Comparison of ENCODE assay signal across 8 mouse cellular contexts in genomic region chr4:41502986-41503412, GRCm38 (mm10). TPM values are rescaled to one million over a fixed set of nuclear protein-coding genes. Genes with fewer than 3 reads are reported as not detected.
DNase-seq lines count a peak whose midpoint lies in the region; ATAC-seq lines count a peak whose summit lies in the region.

AI464131 (minus strand) TSS chr4:41503076.

- under 1% methylated on average over 18 of the region's 18 CpGs for WGBS in intestine, embryonic 15.5 days

- intact Hi-C loops in gastrocnemius, postnatal 36 days (cut with DNase I), result no loop called here
- intact Hi-C loops in left cerebral cortex, postnatal 14 days (cut with DNase I), result no loop called here

- H3K4me2 ChIP-seq in intestine, embryonic 15.5 days (replicated peaks), result peak within 1 kb of the TSS; percentile 82

- peak within 1 kb of the TSS; percentile 48 for H3K4me3 ChIP-seq in intestine, embryonic 15.5 days (replicated peaks)

- H3K27me3 ChIP-seq in intestine, embryonic 15.5 days (replicated peaks), result peaks cover 25% of the 10 kb centered on the region

- no peaks in the 10 kb centered on the region for H3K36me3 ChIP-seq in intestine, embryonic 15.5 days

- peak; percentile 95 for ATAC-seq in intestine, embryonic 15.5 days

- H3K9me3 ChIP-seq in intestine, embryonic 15.5 days, result no peaks in the 10 kb centered on the region

- peak within 1 kb of the TSS; percentile 50 for H3K9ac ChIP-seq in intestine, embryonic 15.5 days

- DNase-seq in adrenal gland, adult 2 months, result peak; percentile 100
- DNase-seq in embryo, embryonic 11.5 days (ENCODE audit: low read depth, low spot score), result peak; percentile 91
- DNase-seq in gastrocnemius, postnatal 36 days, result peak; percentile 96 to 99
- DNase-seq in left cerebral cortex, postnatal 14 days (ENCODE audit: low spot score in 2 of 2), result peak; percentile 94
- peak; percentile 94 for DNase-seq in mesoderm, embryonic 11.5 days (ENCODE audit: low read depth, low spot score)
- peak; percentile 91 to 93 for DNase-seq in right cerebral cortex, postnatal 36 days (ENCODE audit: low spot score in 2 of 2)
- DNase-seq in urinary bladder, postnatal 4 days (ENCODE audit: low spot score in 2 of 2), result peak; percentile 97 to 99

- no peak within 1 kb of the TSS for H3K27ac ChIP-seq in intestine, embryonic 15.5 days

- H3K4me1 ChIP-seq in intestine, embryonic 15.5 days (replicated peaks), result peaks cover 25% of the 10 kb centered on the region

RNA-seq across cellular contexts. Expression of gene AI464131, which starts in this region (rescaled TPM):
- total RNA-seq in adrenal gland, adult 2 months (2021), result 10 to 100 TPM; 12.3 to 15.2 TPM
- 11.5 and 14.6 TPM in 2 replicates for polyA plus RNA-seq in adrenal gland, adult 2 months (2012; rRNA removed)
- total RNA-seq in gastrocnemius, postnatal 36 days (2021), result 10 to 100 TPM; 66.0 to 66.5 TPM
- polyA plus RNA-seq in intestine, embryonic 15.5 days (2015; fragmentation: Nextera tagmentation; extraction: Ambion mirVana), result 8.1 and 9.4 TPM in 2 replicates
- total RNA-seq in left cerebral cortex, postnatal 14 days (2021), result 10 to 100 TPM; 42.6 to 44.7 TPM
